Mouse (Mus musculus) cerebellum, postnatal 25 days (tissue): ENCODE results near the gene Gjb3.
A peak's percentile ranks its signal among the peaks of the same experiment; 100 is the strongest.

Experiments
- DNase-seq, 2 experiments: peaks; one replicate each; pipeline ENCODE4 v3.0.0; 2021; ENCODE audit warnings: mixed read lengths in 2 of 2

Gene Gjb3

DNA sequence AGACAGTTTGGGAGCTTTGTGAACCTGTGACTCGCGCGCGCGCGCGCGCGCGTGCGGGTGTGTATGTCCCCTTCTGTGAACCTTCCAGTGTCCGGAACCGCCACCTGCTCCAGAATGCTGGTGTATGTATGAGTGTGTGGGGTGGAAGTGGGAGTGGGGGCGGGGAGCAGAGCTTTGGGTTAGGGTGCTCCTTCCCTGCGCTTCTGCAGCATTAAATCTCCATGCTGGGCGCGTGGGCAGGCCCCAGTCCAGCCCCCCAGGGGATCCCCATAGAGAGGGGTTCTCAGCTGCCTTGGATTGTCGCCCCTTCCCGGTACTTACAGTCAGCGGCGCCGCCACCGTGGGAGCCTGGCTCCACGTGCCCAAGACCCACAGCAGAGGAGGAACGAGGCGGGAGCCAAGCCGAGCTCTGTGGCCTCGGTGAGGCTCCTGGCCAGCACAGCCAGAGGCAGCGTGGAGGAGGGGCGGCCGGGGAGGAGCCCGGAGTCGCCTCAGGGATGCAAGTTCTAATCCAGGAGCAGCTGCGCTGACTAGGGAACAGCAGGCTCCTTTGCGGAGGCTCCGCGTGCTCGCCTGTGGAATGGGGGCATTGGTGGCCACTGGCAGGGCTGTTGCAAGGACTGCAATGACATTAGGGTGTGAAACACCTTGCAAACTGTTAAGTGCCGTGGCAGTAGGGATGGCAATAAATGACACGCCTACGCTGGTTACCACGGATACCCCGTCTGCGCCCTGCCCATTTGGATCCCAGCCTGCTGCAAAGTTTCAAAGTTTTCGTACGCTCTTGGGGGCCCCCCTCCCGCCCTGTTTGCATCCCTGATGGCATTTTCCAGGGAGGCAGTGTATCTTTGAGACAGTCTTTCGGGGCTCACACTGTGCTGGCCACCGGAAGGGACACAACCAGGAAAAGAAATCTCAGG lies at the start of gene Gjb3:
Gene Gjb3, minus strand, starts transcription at position 664 of the 920 bp plus-strand sequence.
- DNase-seq = peak in 1 of 2 experiments; percentile 26

DNA sequence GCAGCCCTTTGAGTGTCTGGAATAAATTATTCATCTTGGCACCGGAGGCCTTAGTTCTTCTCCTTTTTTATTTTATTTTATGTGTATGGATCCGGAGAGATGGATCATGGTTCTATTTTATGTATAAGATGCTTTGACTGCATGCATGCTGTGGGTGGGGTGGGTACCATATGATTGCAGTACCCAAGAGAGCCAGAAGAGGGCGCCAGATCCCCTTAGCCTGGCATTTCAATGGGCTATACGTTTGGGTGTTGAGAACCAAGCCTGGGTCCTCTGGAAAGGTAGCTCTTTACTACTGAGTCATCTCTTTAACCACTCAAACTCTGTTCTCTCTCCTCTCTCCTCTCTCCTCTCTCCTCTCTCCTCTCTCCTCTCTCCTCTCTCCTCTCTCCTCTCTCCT lies 46.7 kb upstream of the Gjb3 start:
- DNase-seq = no peak

GRCm38 (mm10) chr4:127375541-127376177 lies 45.0 kb upstream of the Gjb3 start:
- DNase-seq = no peak

DNA sequence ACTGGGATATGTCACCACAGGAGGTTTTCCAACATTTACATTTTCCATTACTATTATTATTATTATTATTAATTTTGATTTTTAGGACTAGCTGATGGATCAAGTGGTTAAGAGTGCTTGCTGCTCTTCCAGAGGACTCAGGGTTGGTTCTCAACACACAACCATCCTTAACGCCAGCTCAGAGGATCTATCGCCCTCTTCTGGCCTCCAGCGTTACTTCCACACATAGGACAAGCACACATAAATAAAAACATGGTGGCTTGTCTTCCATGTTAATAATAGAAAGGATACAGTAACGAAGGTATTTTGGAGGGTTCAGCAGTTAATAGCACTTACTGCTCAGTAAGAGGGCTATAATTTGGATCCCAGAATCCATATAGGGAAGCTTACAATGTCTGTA lies 44.0 kb upstream of the Gjb3 start:
- DNase-seq = no peak

- no peak for DNase-seq
Observed at GRCm38 (mm10) chr4:127373491-127373890, 42.8 kb upstream of the Gjb3 start.

- no peak for DNase-seq
Observed at GRCm38 (mm10) chr4:127371546-127371945, 40.9 kb upstream of the Gjb3 start.

DNA sequence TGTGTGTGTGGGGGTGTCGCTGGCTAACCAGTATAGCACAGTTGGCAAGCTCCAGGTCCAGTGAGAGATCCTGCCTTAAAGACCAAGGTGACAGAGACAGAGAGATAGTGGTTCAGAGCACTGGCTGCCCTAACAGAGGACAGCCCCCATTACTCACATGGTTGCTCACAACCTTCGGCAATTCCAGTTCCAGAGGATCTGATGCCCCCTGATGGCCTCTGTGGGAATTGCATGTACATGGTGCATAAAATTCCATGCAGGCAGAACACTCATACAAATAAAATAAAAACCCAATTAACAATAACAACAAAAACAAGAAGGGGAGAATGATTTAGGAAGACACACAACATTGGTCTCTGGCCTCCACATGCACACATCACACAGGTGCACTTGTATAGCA lies 39.8 kb upstream of the Gjb3 start:
- DNase-seq = peak in 1 of 2 experiments; percentile 23

GRCm38 (mm10) chr4:127368379-127368973 lies 37.8 kb upstream of the Gjb3 start:
- peak; percentile 89 to 91 for DNase-seq

GRCm38 (mm10) chr4:127365834-127366233 lies 35.2 kb upstream of the Gjb3 start:
- no peak for DNase-seq

- no peak for DNase-seq
Observed at GRCm38 (mm10) chr4:127365433-127365832, 34.8 kb upstream of the Gjb3 start.

- DNase-seq = no peak
Observed at GRCm38 (mm10) chr4:127364431-127364830, 33.8 kb upstream of the Gjb3 start.

DNA sequence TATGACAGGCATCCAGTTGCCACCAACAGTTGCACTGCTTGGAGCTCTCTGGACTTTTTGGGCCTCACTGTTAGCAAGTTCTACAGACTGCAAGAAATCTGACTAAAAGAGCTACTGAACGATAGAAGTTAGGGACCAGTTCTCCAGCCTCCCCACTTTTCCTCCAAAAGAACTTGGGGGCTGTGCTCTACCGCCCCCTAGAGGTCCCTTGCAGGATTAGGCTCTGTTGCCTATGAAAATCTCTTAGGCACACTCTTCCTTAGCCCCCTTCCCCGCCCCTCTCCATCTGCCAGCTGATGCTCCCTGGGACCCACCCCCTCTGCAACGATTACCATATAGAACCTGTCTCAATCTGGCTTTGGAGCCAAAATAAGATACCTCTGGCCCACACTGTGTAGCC lies 32.7 kb upstream of the Gjb3 start:
- no peak for DNase-seq

- DNase-seq = no peak
Observed at GRCm38 (mm10) chr4:127362520-127362919, 31.9 kb upstream of the Gjb3 start.

GRCm38 (mm10) chr4:127358018-127358417 lies 27.4 kb upstream of the Gjb3 start, which contains the start of gene Gjb5:
TSS of gene Gjb5 (minus strand) at chr4:127358181.
- DNase-seq = no peak

GRCm38 (mm10) chr4:127354506-127355485 lies 24.2 kb upstream of the Gjb3 start:
- DNase-seq = peak in 1 of 2 experiments; percentile 39

GRCm38 (mm10) chr4:127353951-127354438 lies 23.4 kb upstream of the Gjb3 start, which contains the start of gene Gjb4:
TSS of gene Gjb4 (minus strand) at chr4:127354081.
- no peak for DNase-seq

- no peak for DNase-seq
Observed at GRCm38 (mm10) chr4:127352594-127352993, 21.9 kb upstream of the Gjb3 start.

DNA sequence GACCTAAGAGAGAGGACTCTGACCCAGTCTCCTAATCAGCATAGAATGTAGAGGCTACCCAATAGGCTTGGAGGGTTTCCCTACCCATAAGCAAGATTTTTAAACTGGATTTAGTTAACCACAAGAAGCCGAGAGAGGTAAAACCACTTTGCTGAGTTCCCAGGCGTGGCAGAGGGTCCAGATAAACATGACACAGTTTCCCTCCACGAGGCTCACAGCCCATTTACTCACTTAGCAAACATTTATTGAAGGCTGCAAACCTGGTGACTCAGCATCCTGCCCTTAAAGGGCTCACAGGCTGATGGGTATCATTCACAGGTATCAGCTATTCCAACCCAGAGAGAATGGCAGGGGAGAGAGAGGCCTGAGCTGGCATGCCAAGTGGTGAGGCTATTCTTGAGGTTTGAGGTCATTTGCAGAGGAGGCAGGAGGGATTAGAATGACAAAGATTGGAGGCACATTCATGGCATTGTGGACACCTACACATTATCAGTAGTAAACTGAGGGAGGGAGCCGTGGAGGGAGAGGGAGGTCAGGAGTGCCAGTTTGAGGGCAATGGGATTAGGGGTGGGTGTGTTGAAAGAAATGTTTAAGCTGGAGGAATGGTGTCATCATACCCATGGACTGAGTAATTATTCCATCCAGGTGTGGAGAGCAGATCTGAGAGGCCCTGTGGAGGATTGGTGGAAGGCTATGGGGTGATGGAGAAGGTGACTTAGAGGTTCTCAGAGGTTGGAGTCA lies 19.1 kb upstream of the Gjb3 start:
- DNase-seq = no peak

DNA sequence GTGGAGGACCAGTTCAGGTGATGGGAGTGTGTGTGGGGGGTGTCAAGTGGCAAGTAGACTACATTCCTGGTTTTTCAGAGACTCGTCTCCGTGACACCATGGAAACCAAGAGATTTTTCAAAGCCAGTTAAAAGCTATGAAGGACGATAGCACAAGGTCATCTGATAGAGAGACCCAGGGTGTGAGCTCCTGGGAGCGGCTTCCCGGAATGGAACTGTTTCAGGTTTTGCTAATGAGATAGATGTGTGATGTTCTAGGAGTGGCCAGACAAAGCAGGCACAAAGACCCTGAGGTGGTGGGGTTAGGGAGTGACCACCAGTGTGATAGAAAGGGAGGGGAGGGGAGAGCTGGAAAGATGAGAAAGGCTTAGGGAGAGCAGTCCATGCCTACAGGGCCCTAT lies 14.4 kb upstream of the Gjb3 start:
- DNase-seq = no peak

GRCm38 (mm10) chr4:127341372-127341771 lies 10.7 kb upstream of the Gjb3 start:
- no peak for DNase-seq

GRCm38 (mm10) chr4:127337668-127338067 lies 7.0 kb upstream of the Gjb3 start:
- DNase-seq = no peak
